Mouse (Mus musculus): Measurements from ENCODE around the gene Srrm3. TPM values are rescaled to one million over a fixed set of nuclear protein-coding genes. Genes with fewer than 3 reads are reported as not detected.

Gene Srrm3
- polyA plus RNA-seq, 1 experiment, result 0.12 TPM

DNA sequence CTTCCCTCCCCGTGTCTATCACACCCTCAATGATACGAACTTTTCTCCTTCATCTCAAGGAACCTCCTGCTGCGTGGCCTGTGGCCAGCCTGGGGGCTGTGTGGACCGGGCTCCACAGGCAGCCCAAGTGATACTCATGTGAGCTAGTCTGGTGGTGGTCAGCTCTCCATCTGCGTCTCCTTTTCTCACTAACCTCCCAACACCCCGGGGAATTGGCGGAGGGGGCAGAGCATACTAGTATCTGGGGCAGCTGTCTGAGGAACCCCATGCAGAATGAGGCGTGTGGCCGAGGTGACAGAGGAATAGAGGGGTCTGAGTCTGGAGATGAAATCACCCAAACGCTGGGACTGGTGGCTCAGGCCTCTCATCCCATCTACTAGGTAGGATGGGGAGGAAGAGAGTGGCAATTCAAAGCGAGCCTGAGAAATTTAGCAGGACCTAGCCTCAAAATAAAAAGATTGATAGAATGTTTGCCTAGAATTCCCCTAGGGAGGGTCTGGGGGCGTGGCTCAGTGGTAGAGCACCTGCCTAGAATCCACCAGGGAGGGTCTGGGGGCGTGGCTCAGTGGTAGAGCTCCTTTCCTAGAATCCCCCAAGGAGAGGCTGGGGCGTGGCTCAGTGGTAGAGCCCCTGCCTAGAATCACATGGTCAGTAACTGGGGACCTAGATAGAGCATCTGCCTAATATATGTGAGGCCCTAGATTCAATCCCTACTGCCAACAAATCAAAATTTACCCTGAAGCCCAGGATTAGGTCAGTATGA, 63.2 kb downstream of the Srrm3 start:
- TF ChIP-seq POLR2A (IDR thresholded peaks at IDR 0.05; ENCODE audit: control insufficient read depth, low read depth, low read length) (no peak), CTCF (IDR thresholded peaks at IDR 0.05; ENCODE audit: control insufficient read depth, insufficient read depth, insufficient replicate concordance, low read depth, low read length) (no peak)
- peaks cover 6% of the 10 kb centered on the region; the same call in 1 of the 2 replicates for H3K27me3 ChIP-seq (ENCODE audit: control insufficient read depth, insufficient read depth, low read length)
- no peak overlapping the region for H3K4me3 ChIP-seq (ENCODE audit: control insufficient read depth, low read depth, low read length)
- no peak overlapping the region for H3K27ac ChIP-seq (ENCODE audit: control insufficient read depth, insufficient read depth, low read depth, low read length)
- peaks cover 25% of the 10 kb centered on the region for H3K4me1 ChIP-seq (ENCODE audit: control insufficient read depth, insufficient read depth, low read length)
- H3K36me3 ChIP-seq (ENCODE audit: control insufficient read depth, insufficient read depth, low read length), result no peaks in the 10 kb centered on the region

DNA sequence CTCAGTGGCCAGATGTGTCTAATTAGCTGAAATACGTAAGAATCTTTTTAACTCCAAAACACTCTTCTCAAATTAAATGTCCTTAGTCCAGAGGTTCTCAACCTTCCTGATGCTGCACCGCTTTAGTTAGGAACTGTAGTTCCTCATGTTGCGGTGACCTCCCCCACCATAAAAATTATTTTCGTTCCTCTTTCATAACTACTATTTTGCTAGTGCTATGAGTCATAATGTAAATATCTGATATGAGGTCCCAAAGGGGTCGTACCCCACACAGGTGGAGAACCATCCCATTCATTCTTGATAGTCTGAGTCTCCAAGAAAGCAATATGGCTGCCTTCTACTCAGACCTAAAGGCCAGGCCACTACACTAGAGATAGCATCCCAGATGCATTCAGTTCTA, 63.8 kb downstream of the Srrm3 start:
- Histone ChIP-seq H3K27ac (ENCODE audit: control insufficient read depth, insufficient read depth, low read depth, low read length) (no peak overlapping the region), H3K4me3 (ENCODE audit: control insufficient read depth, low read depth, low read length) (no peak overlapping the region), H3K36me3 (ENCODE audit: control insufficient read depth, insufficient read depth, low read length) (no peaks in the 10 kb centered on the region), H3K27me3 (ENCODE audit: control insufficient read depth, insufficient read depth, low read length) (peaks cover 6% of the 10 kb centered on the region; the same call in 1 of the 2 replicates), H3K4me1 (ENCODE audit: control insufficient read depth, insufficient read depth, low read length) (peaks cover 25% of the 10 kb centered on the region)
- TF ChIP-seq POLR2A (IDR thresholded peaks at IDR 0.05; ENCODE audit: control insufficient read depth, low read depth, low read length), result no peak
- no peak for TF ChIP-seq CTCF (IDR thresholded peaks at IDR 0.05; ENCODE audit: control insufficient read depth, insufficient read depth, insufficient replicate concordance, low read depth, low read length)

DNA sequence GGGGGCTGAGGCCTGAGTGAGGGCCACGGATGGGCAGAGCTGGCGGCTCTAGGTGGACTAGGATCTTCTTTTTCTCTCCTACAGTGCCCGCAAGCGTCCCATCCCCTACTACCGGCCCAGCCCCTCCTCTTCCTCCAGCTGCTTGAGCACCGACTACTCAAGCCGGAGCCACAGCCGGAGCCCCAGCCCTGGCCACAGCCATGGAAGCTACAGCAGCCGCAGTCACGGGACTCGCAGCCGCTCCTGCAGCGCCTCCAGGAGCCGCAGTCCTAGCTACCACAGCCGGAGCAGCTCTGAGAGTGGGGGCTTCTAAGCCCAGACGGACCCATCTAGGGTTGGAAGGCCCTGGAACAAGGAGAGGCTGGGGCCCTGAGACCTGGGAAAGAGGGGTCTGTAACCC, 66.3 kb downstream of the Srrm3 start:
- H3K4me1 ChIP-seq (ENCODE audit: control insufficient read depth, insufficient read depth, low read length), result peaks cover 28% of the 10 kb centered on the region
- 0 out of 2 replicates have a peak, but pooled peaks cover 3% of the 10 kb centered on the region for H3K27me3 ChIP-seq (ENCODE audit: control insufficient read depth, insufficient read depth, low read length)
- no peak overlapping the region for H3K4me3 ChIP-seq (ENCODE audit: control insufficient read depth, low read depth, low read length)
- no peak overlapping the region for H3K27ac ChIP-seq (ENCODE audit: control insufficient read depth, insufficient read depth, low read depth, low read length)
- TF ChIP-seq POLR2A (IDR thresholded peaks at IDR 0.05; ENCODE audit: control insufficient read depth, low read depth, low read length) (no peak), CTCF (IDR thresholded peaks at IDR 0.05; ENCODE audit: control insufficient read depth, insufficient read depth, insufficient replicate concordance, low read depth, low read length) (no peak)
- no peaks in the 10 kb centered on the region for H3K36me3 ChIP-seq (ENCODE audit: control insufficient read depth, insufficient read depth, low read length)

DNA sequence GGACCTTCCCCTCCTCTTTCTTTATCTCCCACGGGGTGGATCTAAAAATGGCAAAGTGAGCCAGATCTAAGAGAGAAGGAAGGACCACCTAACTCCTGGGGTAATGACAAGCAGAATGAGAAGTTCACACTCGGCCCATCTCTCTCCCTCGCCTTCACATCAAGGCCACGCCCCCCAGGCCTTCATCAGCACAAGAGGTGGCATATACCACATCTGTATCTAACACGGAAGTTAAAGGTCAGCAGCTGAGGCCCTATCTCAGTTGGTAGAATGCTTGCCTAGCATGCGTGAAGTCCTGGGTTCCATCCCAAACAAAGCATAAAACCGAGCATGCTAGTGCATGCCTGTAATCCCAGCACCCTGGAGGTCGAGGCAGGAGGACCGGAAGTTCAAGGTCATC, 67.1 kb downstream of the Srrm3 start:
- Histone ChIP-seq H3K36me3 (ENCODE audit: control insufficient read depth, insufficient read depth, low read length) (no peaks in the 10 kb centered on the region), H3K4me3 (ENCODE audit: control insufficient read depth, low read depth, low read length) (no peak overlapping the region), H3K27me3 (ENCODE audit: control insufficient read depth, insufficient read depth, low read length) (no peaks in the 10 kb centered on the region), H3K4me1 (ENCODE audit: control insufficient read depth, insufficient read depth, low read length) (peaks cover 21% of the 10 kb centered on the region), H3K27ac (ENCODE audit: control insufficient read depth, insufficient read depth, low read depth, low read length) (no peak overlapping the region)
- TF ChIP-seq CTCF (IDR thresholded peaks at IDR 0.05; ENCODE audit: control insufficient read depth, insufficient read depth, insufficient replicate concordance, low read depth, low read length), result no peak
- no peak for TF ChIP-seq POLR2A (IDR thresholded peaks at IDR 0.05; ENCODE audit: control insufficient read depth, low read depth, low read length)

DNA sequence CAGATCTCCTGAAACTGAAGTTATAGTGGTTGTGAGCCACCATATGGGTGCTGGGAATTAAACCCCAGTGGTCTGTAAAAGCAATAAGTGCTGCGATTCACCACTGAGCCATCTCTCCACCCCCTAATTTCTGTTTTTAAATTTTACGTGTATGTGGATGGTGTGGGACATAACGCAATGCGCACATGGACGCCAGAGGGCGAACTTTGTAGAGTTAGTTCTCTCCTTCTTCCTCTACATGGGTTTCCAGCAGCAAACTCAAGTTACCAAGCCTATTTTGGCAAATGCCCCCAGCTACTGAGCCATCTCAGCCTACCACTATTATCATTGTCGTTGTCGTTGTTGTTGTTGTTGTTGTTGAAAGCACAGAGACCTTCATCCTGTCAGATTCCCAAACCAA, 70.5 kb downstream of the Srrm3 start:
- Histone ChIP-seq H3K4me3 (ENCODE audit: control insufficient read depth, low read depth, low read length) (no peak overlapping the region), H3K36me3 (ENCODE audit: control insufficient read depth, insufficient read depth, low read length) (no peaks in the 10 kb centered on the region), H3K27ac (ENCODE audit: control insufficient read depth, insufficient read depth, low read depth, low read length) (peak overlapping the region; percentile 30; the same call in 1 of the 2 replicates), H3K4me1 (ENCODE audit: control insufficient read depth, insufficient read depth, low read length) (peaks cover 11% of the 10 kb centered on the region), H3K27me3 (ENCODE audit: control insufficient read depth, insufficient read depth, low read length) (no peaks in the 10 kb centered on the region)
- TF ChIP-seq POLR2A (IDR thresholded peaks at IDR 0.05; ENCODE audit: control insufficient read depth, low read depth, low read length) (no peak), CTCF (IDR thresholded peaks at IDR 0.05; ENCODE audit: control insufficient read depth, insufficient read depth, insufficient replicate concordance, low read depth, low read length) (no peak)

DNA sequence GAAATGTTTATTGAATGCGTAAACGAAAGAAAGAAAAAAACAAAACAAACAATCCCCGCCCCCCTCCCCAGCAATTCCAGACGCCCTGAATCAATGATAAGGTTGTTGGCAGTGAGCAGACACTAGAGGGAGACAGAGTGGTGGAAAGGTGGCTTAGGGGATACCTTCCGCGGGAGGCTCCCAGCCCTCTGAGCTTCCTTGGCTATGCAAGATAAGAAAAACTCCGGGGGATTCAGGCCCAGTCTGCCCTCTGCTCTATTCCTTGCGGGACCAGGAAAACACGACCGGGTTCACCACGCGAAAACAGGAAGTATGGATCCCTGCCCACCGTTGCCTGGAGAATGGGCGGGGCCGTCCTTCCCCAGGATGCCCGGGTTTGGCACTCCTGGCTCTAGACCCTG, 71.1 kb downstream of the Srrm3 start:
- peak overlapping the region; percentile 55 for H3K4me3 ChIP-seq (ENCODE audit: control insufficient read depth, low read depth, low read length)
- H3K27ac ChIP-seq (ENCODE audit: control insufficient read depth, insufficient read depth, low read depth, low read length), result peak overlapping the region; percentile 52; the same call in 1 of the 2 replicates
- no peaks in the 10 kb centered on the region for H3K27me3 ChIP-seq (ENCODE audit: control insufficient read depth, insufficient read depth, low read length)
- H3K36me3 ChIP-seq (ENCODE audit: control insufficient read depth, insufficient read depth, low read length), result no peaks in the 10 kb centered on the region
- no peak for TF ChIP-seq POLR2A (IDR thresholded peaks at IDR 0.05; ENCODE audit: control insufficient read depth, low read depth, low read length)
- TF ChIP-seq CTCF (IDR thresholded peaks at IDR 0.05; ENCODE audit: control insufficient read depth, insufficient read depth, insufficient replicate concordance, low read depth, low read length), result peak; percentile 42; the same call in 1 of the 2 replicates
- H3K4me1 ChIP-seq (ENCODE audit: control insufficient read depth, insufficient read depth, low read length), result peaks cover 11% of the 10 kb centered on the region

DNA sequence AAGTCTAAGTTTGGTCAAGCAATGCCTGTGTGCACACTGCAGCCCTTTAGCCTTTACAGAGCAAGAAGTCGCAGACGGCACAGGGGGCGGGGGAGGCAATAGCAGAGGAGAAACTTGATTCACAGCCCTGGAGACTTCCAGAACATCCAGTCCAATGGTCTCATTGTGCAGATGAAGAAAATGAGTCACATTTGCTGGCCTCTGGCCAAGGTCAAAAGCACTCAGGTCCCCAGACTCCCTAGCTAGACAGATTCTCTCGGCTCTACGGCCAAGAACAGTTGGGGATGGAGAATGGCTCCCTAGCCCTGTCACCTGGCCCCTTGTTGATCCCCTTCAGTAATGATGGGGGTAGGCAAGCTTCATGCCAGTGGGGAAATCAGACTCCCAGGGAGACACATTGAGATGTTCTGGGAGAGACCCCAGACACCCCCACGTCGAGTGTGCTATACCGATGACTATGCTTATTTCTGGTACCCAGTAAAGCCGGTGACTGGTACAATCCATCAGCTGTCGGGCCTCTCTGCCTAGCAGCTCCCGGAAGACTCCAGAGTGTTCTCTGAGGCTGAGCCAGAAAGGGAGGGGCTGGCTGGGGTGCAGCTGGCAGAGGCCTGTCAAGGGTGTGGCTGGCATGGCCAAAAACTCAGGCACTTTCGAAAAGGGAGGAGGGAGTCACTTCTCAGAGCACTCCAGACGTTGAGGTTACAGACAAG, 72.9 kb downstream of the Srrm3 start:
- Histone ChIP-seq H3K4me1 (ENCODE audit: control insufficient read depth, insufficient read depth, low read length) (peaks cover 6% of the 10 kb centered on the region), H3K27me3 (ENCODE audit: control insufficient read depth, insufficient read depth, low read length) (no peaks in the 10 kb centered on the region), H3K27ac (ENCODE audit: control insufficient read depth, insufficient read depth, low read depth, low read length) (peak overlapping the region; percentile 71), H3K4me3 (ENCODE audit: control insufficient read depth, low read depth, low read length) (no peak overlapping the region), H3K36me3 (ENCODE audit: control insufficient read depth, insufficient read depth, low read length) (no peaks in the 10 kb centered on the region)
- TF ChIP-seq CTCF (IDR thresholded peaks at IDR 0.05; ENCODE audit: control insufficient read depth, insufficient read depth, insufficient replicate concordance, low read depth, low read length) (no peak), POLR2A (IDR thresholded peaks at IDR 0.05; ENCODE audit: control insufficient read depth, low read depth, low read length) (peak; percentile 3; the same call in 1 of the 2 replicates)
